Mouse (Mus musculus): Measurements from ENCODE around the gene Tcf7l2. TPM values are rescaled to one million over a fixed set of nuclear protein-coding genes. Genes with fewer than 3 reads are reported as not detected.

Tcf7l2 gene
- polyA plus RNA-seq, 1 experiment from 2014 or later, result 60.6 TPM

DNA sequence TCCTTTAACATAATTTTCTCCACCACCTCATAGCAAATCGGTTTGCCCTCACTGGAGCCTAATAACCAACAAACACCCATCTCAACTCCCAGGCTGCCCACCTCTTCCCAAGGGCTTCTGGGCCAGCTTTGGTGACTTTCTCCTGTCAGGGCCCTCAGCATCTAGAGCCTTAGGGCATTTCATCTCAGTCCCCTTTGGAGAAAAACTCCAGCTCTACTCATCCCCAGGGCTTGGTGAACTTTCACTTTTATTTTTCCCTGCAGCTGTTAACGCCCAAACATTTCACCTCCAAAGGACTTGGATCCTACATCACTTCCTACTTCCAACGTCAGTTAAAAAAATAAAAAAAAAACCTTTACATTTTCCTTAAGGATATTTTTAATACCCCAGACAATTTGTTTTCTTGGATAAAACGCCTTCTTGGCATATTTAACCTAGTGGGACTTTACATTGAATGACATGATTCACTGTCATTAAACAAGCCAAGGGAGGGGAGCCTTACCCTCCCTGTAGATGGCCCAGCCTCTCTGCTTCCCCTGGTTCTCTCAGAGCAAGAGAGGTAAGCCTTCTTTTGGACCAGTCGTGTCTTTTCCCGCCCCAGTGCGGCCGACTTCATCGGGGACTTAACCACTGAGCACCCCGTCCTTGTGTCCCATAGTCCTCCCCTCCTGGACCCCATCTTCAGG lies 724 bp upstream of the Tcf7l2 start:
- DNase-seq (ENCODE audit: low spot score) (no peak), ATAC-seq (ENCODE audit: insufficient read depth, low FRiP score, low TSS enrichment) (no peak; the same call in 1 of the 2 replicates)
- Histone ChIP-seq H3K36me3 (ENCODE audit: control insufficient read depth, insufficient read depth, low read length) (no peaks in the 10 kb centered on the region), H3K27me3 (ENCODE audit: control insufficient read depth, insufficient read depth, low read length) (no peaks in the 10 kb centered on the region), H3K27ac (ENCODE audit: low read depth, low read length) (peak overlapping the region; percentile 77; the same call in 1 of the 2 replicates), H3K4me3 (ENCODE audit: low read depth, low read length) (peak overlapping the region; percentile 73), H3K9ac (ENCODE audit: low read length) (peak overlapping the region; percentile 56), H3K9me3 (ENCODE audit: control insufficient read depth, low read length) (no peaks in the 10 kb centered on the region), H3K4me2 (ENCODE audit: low read depth) (peak overlapping the region; percentile 93), H3K4me1 (ENCODE audit: control insufficient read depth, insufficient read depth, low read length) (peaks cover 7% of the 10 kb centered on the region)
- 12% methylated on average over 10 of the region's 10 CpGs for WGBS

DNA sequence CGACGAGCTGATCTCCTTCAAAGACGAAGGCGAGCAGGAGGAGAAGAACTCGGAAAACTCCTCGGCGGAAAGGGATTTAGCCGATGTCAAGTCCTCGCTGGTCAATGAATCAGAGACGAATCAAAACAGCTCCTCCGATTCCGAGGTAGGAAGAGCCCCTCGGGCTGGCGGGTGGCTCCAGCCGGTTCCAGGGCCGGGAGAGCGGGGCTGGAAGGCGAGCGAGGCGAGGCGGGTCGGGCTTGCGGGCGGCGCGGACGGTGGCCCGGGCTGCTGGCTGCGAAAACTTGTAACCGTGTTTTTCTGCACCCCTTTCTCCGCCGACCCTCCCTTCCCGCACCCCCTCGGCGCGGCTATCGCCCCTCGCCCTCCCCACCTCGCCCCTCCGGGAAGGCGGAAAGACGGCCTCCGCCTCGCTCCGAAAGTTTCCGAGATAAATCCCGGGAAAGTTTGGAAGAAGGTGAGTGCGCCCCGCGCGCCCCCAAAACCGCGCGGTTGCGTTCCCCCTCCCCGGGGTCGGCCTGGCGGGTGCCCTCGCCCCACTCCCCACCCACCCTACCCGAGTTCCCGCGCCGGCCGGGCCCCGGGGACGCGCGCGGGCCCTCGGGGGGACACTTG lies 873 bp downstream of the Tcf7l2 start:
- ATAC-seq (ENCODE audit: insufficient read depth, low FRiP score, low TSS enrichment) (no peak), DNase-seq (ENCODE audit: low spot score) (peak; percentile 72)
- peaks cover 21% of the 10 kb centered on the region for H3K4me1 ChIP-seq (ENCODE audit: control insufficient read depth, insufficient read depth, low read length)
- H3K4me2 ChIP-seq (ENCODE audit: low read depth), result peak overlapping the region; percentile 93
- no peaks in the 10 kb centered on the region for H3K36me3 ChIP-seq (ENCODE audit: control insufficient read depth, insufficient read depth, low read length)
- no peaks in the 10 kb centered on the region for H3K9me3 ChIP-seq (ENCODE audit: control insufficient read depth, low read length)
- under 1% methylated on average over 47 of the region's 70 CpGs for WGBS
- no peaks in the 10 kb centered on the region for H3K27me3 ChIP-seq (ENCODE audit: control insufficient read depth, insufficient read depth, low read length)
- H3K9ac ChIP-seq (ENCODE audit: low read length), result peak overlapping the region; percentile 76
- H3K4me3 ChIP-seq (ENCODE audit: low read depth, low read length), result peak overlapping the region; percentile 73
- peak overlapping the region; percentile 89 for H3K27ac ChIP-seq (ENCODE audit: low read depth, low read length)

DNA sequence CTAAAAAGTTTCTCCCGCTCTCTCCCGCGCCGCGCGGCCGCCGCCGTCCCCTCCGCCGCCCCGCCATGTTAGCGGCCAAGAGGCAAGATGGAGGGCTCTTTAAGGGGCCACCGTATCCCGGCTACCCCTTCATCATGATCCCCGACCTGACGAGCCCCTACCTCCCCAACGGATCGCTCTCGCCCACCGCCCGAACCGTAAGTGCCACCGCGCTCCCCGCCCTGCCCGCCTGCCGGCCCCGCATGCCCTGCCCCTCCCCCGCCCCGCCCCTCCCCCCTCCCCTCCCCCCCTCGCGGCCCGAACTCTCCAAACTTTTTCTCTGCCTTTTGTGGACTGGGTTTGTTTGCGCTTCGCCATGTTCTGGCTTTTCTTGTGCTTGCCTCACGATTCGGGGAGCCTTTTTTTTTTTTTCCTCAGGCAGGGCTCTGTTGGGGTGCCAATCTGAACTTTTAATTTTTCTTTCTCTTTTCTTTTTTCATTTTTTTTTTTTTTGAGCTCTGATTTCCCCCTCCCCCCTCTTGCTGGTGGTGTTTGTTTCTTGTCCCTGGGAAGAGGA lies 1.5 kb downstream of the Tcf7l2 start:
- Histone ChIP-seq H3K4me3 (ENCODE audit: low read depth, low read length) (peak overlapping the region; percentile 73), H3K9ac (ENCODE audit: low read length) (peak overlapping the region; percentile 76), H3K27ac (ENCODE audit: low read depth, low read length) (peak overlapping the region; percentile 91), H3K4me2 (ENCODE audit: low read depth) (peak overlapping the region; percentile 93), H3K9me3 (ENCODE audit: control insufficient read depth, low read length) (no peaks in the 10 kb centered on the region), H3K36me3 (ENCODE audit: control insufficient read depth, insufficient read depth, low read length) (no peaks in the 10 kb centered on the region), H3K4me1 (ENCODE audit: control insufficient read depth, insufficient read depth, low read length) (peaks cover 26% of the 10 kb centered on the region), H3K27me3 (ENCODE audit: control insufficient read depth, insufficient read depth, low read length) (no peaks in the 10 kb centered on the region)
- ATAC-seq (ENCODE audit: insufficient read depth, low FRiP score, low TSS enrichment), result peak; percentile 33
- 0% methylated on average over 9 of the region's 38 CpGs for WGBS
- DNase-seq (ENCODE audit: low spot score), result no peak

DNA sequence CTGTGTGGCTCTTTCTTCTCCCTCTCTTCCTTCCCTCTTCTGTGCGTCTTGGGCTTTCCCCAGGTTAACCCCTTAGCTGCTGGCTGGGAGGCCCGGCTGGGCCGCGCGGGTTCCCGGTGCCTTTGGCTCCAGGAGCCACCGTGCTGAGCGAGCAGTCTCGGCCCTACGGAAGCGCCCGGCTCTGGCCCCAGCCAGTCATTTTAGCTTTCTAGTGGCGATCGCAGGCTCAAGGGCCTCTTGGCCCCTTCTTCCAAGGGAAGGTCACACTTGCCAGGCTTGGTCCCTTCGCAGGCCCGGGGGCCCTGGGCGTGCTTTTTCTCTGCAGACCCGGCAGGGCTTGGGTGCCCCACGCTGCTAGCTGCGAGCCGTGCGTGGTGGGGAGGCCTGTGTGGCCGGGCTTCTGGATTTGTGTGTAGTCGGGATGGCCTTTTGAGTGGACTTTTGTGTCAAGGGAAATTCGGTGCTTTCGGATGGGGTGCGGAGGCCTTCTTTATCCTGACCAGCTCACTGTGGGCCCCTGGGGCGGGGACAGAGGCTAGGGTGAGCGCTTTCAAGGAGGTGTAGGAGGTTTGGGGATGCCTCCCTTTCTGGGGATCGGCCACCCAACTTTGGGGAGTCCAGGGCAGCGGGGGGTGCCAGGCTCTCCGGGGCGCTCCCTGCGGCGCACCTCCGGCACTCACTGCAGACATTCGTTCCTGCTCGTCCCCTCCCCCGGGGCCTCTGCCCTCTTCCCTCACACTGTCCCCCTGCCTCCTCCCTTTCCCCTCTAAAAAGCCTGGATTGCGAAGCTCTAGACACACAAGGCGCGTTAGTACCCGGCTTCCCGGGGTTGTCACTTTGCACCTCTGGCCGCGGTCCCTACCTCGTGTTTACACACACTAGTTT lies 2.2 kb downstream of the Tcf7l2 start:
- Histone ChIP-seq H3K9me3 (ENCODE audit: control insufficient read depth, low read length) (no peaks in the 10 kb centered on the region), H3K27me3 (ENCODE audit: control insufficient read depth, insufficient read depth, low read length) (no peaks in the 10 kb centered on the region), H3K4me3 (ENCODE audit: low read depth, low read length) (peak overlapping the region; percentile 73), H3K27ac (ENCODE audit: low read depth, low read length) (peak overlapping the region; percentile 91), H3K4me2 (ENCODE audit: low read depth) (peak overlapping the region; percentile 93), H3K4me1 (ENCODE audit: control insufficient read depth, insufficient read depth, low read length) (peaks cover 34% of the 10 kb centered on the region), H3K9ac (ENCODE audit: low read length) (peak overlapping the region; percentile 76), H3K36me3 (ENCODE audit: control insufficient read depth, insufficient read depth, low read length) (no peaks in the 10 kb centered on the region)
- ATAC-seq (ENCODE audit: insufficient read depth, low FRiP score, low TSS enrichment), result peak; percentile 61
- peak; percentile 85 for DNase-seq (ENCODE audit: low spot score)
- WGBS, result under 1% methylated on average over 47 of the region's 47 CpGs

DNA sequence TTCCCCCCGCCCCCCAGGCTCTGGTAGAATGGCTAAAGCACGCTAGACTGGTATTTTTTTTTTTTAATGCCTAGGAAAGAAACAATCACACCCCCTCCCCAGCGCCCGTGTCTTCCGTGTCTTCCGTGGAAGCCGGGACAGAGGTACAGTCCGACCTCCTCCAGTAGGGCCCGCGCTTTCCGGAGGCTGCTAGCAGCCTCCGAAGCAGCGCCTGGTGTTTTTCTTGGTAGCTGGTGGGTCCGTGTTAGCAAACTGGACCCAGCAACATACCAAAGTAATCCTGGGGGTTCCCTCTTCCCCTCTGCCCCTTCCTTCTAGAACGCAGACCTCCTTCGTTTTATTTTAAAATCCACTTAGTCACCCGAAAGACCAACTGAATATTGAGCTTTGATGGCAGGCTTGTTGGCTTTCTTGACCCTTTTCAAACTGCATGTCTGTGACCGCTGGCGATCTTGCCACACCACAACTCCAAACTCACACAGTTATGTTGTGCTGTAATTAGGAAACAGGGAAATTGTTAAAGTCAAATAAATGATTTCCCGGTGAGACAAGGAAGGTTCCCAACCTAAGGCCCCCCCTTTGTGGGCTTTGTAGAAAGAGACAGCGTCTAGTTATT lies 3.1 kb downstream of the Tcf7l2 start:
- peak overlapping the region; percentile 76 for H3K9ac ChIP-seq (ENCODE audit: low read length)
- peaks cover 42% of the 10 kb centered on the region for H3K4me1 ChIP-seq (ENCODE audit: control insufficient read depth, insufficient read depth, low read length)
- H3K36me3 ChIP-seq (ENCODE audit: control insufficient read depth, insufficient read depth, low read length), result no peaks in the 10 kb centered on the region
- no peak for ATAC-seq (ENCODE audit: insufficient read depth, low FRiP score, low TSS enrichment)
- peak; percentile 51 for DNase-seq (ENCODE audit: low spot score)
- 0 out of 2 replicates have a peak overlapping the region, but pooled peaks have one; percentile 9 for H3K27ac ChIP-seq (ENCODE audit: low read depth, low read length)
- H3K4me3 ChIP-seq (ENCODE audit: low read depth, low read length), result peak overlapping the region; percentile 73
- peak overlapping the region; percentile 93 for H3K4me2 ChIP-seq (ENCODE audit: low read depth)
- no peaks in the 10 kb centered on the region for H3K27me3 ChIP-seq (ENCODE audit: control insufficient read depth, insufficient read depth, low read length)
- H3K9me3 ChIP-seq (ENCODE audit: control insufficient read depth, low read length), result no peaks in the 10 kb centered on the region
- WGBS, result under 1% methylated on average over 21 of the region's 21 CpGs

DNA sequence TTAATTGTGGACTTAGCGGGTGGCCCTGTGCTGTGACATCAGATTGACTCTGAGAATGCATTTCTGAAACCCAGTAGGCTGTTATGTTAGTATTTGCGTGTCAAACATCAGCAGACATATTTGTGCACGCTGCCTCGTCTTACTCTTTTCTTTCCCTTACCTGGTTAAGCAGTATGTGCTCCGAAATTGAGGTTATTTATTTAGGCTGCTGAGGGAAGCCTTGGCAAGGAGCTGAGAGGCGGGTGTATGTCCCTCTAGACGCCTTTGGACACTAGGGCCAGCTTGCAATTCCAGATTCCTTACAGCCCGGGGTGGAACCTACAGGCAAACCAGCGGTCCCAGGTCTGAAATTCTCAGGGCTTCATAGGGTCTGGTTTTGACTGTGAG lies 3.6 kb downstream of the Tcf7l2 start:
- WGBS, result 5% methylated on average over 9 of the region's 9 CpGs
- H3K27me3 ChIP-seq (ENCODE audit: control insufficient read depth, insufficient read depth, low read length), result no peaks in the 10 kb centered on the region
- peak overlapping the region; percentile 73 for H3K4me3 ChIP-seq (ENCODE audit: low read depth, low read length)
- DNase-seq (ENCODE audit: low spot score) (peak; percentile 33), ATAC-seq (ENCODE audit: insufficient read depth, low FRiP score, low TSS enrichment) (no peak)
- H3K4me2 ChIP-seq (ENCODE audit: low read depth), result peak overlapping the region; percentile 93
- no peaks in the 10 kb centered on the region for H3K36me3 ChIP-seq (ENCODE audit: control insufficient read depth, insufficient read depth, low read length)
- peaks cover 47% of the 10 kb centered on the region for H3K4me1 ChIP-seq (ENCODE audit: control insufficient read depth, insufficient read depth, low read length)
- peak overlapping the region; percentile 76 for H3K9ac ChIP-seq (ENCODE audit: low read length)
- H3K9me3 ChIP-seq (ENCODE audit: control insufficient read depth, low read length), result no peaks in the 10 kb centered on the region
- no peak overlapping the region for H3K27ac ChIP-seq (ENCODE audit: low read depth, low read length)

DNA sequence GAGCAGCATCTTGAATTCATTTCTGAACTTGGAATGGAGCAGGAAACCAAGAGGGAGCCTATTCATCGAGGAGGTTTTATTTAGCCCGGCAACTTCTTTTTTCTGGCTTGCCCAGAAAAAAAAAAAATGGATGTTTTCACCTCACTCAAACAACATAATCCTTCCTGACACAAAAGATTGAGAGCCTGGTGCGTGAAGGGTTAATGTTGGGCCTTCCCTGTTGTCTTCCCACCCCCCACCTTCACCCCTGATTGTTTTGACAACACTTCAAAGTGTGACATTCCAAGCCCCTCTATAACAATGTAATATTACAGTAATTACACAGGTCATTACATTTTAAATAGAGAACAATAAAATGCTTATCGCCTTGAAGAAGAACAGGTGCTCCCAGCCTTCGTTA lies 4.6 kb downstream of the Tcf7l2 start:
- Histone ChIP-seq H3K36me3 (ENCODE audit: control insufficient read depth, insufficient read depth, low read length) (no peaks in the 10 kb centered on the region), H3K4me3 (ENCODE audit: low read depth, low read length) (no peak overlapping the region)
- no peak for DNase-seq (ENCODE audit: low spot score)

More for the DNA sequence above, 4.6 kb downstream of the Tcf7l2 start:
- no peak overlapping the region for H3K27ac ChIP-seq (ENCODE audit: low read depth, low read length)
- H3K9ac ChIP-seq (ENCODE audit: low read length), result no peak overlapping the region
- peaks cover 54% of the 10 kb centered on the region for H3K4me1 ChIP-seq (ENCODE audit: control insufficient read depth, insufficient read depth, low read length)
- WGBS, result 9% methylated on average over 5 of the region's 5 CpGs
- peak overlapping the region; percentile 12 for H3K4me2 ChIP-seq (ENCODE audit: low read depth)
- no peaks in the 10 kb centered on the region for H3K9me3 ChIP-seq (ENCODE audit: control insufficient read depth, low read length)
- H3K27me3 ChIP-seq (ENCODE audit: control insufficient read depth, insufficient read depth, low read length), result 0 out of 2 replicates have a peak, but pooled peaks cover 3% of the 10 kb centered on the region
- no peak for ATAC-seq (ENCODE audit: insufficient read depth, low FRiP score, low TSS enrichment)

Measured in neural tube, embryonic 11.5 days (tissue).